Mouse (Mus musculus) CD4-positive, CD25-positive, alpha-beta regulatory T cell (primary cell): ENCODE measurements around the gene Acrbp. TPM values are rescaled to one million over a fixed set of nuclear protein-coding genes. Genes with fewer than 3 reads are reported as not detected.

ENCODE experiments used
- polyA plus RNA-seq: library from polyadenylated mRNA; unstranded; fragments of 100-300 nt; shearing (Covaris generic); gene quantifications from one replicate; pipeline ENCODE4 v1.2.1, GENCODE M21; 2017

Gene Acrbp
- 18.6 TPM for polyA plus RNA-seq

DNA sequence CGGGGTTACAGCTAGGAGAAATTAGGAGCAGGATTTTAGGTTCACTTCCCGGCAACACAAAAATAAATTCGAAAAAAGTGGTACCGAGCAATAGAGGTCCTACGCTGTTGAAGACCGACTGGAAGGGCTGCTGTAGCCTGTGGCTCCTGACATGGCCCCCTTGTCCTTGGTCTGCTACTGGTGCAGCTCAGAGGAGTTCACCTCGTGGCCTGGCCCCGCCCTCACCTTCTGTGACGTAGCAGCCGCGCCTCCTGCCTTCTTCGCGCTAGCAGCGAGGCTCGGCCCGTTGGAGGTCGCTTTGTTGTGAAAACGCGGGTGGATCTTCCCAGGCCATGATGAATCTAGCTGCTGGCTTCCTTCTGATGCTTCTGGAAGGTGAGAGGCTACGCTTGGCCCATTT is at the start of gene Acrbp:
Acrbp (plus strand) TSS at position 12 of the 400 bp plus-strand sequence.

DNA sequence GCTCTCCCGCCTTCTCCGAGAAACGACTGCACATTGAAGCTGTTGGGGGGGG is 40.5 kb upstream of the Acrbp start, which contains the start of gene Zfp384:
Zfp384 (plus strand) TSS at position 17 of the 52 bp plus-strand sequence.

DNA sequence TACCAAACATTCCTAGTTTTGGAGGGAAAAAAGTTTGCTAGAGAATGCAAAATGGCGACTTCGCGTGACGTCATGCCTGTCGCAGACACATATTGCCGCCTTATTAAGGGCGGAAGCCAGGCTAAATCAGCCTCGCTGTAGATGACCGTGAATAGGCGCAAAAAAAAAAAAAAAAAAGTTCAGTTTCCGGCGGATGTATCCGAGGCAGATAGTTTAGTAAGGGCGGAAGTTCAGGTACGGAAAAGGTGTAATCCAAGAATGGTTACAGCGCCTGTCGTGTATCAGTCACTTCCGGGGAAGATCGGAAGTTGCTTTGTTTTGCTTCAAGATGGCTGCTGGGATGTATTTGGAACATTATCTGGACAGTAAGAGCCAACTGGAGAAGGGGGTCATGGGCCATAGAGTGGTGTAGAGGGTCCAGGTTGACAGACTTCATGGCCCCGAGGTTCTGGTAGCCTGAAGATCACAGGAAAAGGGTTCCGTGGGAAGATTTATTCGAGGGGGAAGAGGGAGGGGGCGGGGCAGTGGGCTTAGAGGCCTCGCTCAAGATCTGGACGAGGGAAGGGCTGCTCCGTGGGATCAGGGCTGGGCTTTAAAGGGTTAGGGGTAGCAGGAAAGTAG is 9.8 kb upstream of the Acrbp start, which contains the start of gene Ing4:
Ing4 (plus strand) TSS at position 228 of the 621 bp plus-strand sequence.

DNA sequence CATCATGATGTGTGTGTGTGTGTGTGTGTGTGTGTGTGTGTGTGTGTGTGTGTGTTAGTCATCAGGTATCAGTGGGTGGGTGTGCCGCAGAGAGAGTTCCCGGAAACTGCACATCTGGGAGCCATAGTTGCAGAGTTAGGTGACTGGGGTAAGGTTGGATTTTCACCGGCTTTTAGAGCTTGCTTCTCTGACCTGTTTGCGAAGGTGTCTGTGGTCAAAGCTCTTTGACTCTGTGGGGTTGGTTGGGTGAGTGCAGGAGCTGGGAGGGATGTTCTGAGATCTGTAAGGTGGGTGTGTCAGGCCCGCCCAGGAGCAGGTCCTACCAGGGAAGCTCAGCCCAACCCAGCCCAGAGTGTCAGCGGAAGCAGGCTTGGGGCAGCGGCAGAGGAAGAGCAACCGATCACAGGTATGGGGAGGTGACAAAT is 18.1 kb downstream of the Acrbp start, which contains the start of gene Lpar5:
Lpar5 (plus strand) TSS at position 350 of the 425 bp plus-strand sequence.

DNA sequence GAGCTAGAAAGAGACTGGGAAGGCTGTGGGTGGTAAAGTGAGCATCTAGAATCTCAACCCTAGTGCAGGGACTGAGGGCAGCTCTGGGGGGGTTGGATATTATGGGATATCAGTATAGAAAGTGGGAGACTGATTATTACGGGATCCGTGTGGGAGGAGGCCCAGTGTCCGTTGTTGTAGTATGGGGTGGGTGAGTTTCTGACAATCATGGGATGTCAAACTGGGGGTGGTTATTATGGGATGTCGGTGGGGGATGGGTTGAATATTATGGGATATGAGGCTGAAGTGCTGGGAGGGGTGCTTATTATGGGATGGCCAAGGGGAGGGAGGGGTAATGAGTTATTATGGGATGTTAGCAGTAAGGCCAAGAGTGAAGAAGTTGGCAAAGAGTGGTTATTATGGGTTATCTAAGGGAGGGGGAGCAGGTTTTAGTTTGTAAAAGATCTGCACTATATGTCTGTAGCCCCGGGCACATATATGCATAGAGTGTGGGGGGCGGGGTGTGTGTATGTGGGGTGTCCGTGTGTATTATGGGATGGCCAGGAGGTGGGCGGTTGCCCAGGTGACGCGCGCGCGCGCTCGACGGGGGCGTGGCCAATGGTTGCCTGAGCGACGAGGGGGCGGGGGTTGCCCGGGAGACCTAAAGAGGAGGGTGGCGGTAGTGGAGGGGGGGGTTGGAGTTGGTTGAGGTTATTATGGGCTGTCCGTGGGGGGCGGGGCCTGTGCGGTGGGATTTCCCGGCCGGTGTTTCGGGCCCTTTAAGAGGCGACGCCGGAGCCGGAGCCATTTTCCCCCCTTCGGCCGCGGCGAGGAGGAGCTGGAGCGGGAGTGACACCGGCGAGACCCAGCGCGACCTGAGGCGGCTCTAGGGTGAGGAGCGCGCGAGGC is 46.1 kb downstream of the Acrbp start, which contains the start of gene Chd4:
Chd4 (plus strand) TSS at position 591 of the 888 bp plus-strand sequence.

Other genes starting within 250 kb of the Acrbp start
- gene Spsb2, start 241.0 kb upstream of the Acrbp start, polyA plus RNA-seq: 2.7 TPM
- gene Tpi1, start 235.4 kb upstream of the Acrbp start, polyA plus RNA-seq: 94.6 TPM
- gene Usp5, start 220.2 kb upstream of the Acrbp start, polyA plus RNA-seq: 116 TPM
- gene Cdca3, start 220.1 kb upstream of the Acrbp start, polyA plus RNA-seq: 6.9 TPM
- not detected for gene Gnb3, start 209.4 kb upstream of the Acrbp start, polyA plus RNA-seq
- gene P3h3, start 191.9 kb upstream of the Acrbp start, polyA plus RNA-seq: 0.20 TPM
- 0.38 TPM for gene Gpr162, start 185.7 kb upstream of the Acrbp start, polyA plus RNA-seq
- gene Cd4, start 161.5 kb upstream of the Acrbp start, polyA plus RNA-seq: 401 TPM
- gene Lag3, start 138.0 kb upstream of the Acrbp start, polyA plus RNA-seq: 3.4 TPM
- gene Ptms, start 129.6 kb upstream of the Acrbp start, polyA plus RNA-seq: 36.6 TPM
- gene Mlf2, start 118.3 kb upstream of the Acrbp start, polyA plus RNA-seq: 200 TPM
- gene Cops7a, start 84.2 kb upstream of the Acrbp start, polyA plus RNA-seq: 84.6 TPM
- gene Pianp, start 53.0 kb upstream of the Acrbp start, polyA plus RNA-seq: 0.48 TPM
- 73.2 TPM for gene Zfp384, start 40.5 kb upstream of the Acrbp start, polyA plus RNA-seq
- 98.8 TPM for gene Ing4, start 9.9 kb upstream of the Acrbp start, polyA plus RNA-seq
- gene Lpar5, start 18.2 kb downstream of the Acrbp start, polyA plus RNA-seq: 22.7 TPM
- 61.1 TPM for gene Chd4, start 46.3 kb downstream of the Acrbp start, polyA plus RNA-seq
- 54.0 TPM for gene Nop2, start 82.2 kb downstream of the Acrbp start, polyA plus RNA-seq
- 24.0 TPM for gene Iffo1, start 95.6 kb downstream of the Acrbp start, polyA plus RNA-seq
- 231 TPM for gene Gapdh, start 116.8 kb downstream of the Acrbp start, polyA plus RNA-seq
- gene Ncapd2, start 142.0 kb downstream of the Acrbp start, polyA plus RNA-seq: 23.5 TPM
- gene Mrpl51, start 142.1 kb downstream of the Acrbp start, polyA plus RNA-seq: 89.7 TPM
- gene Vamp1, start 165.9 kb downstream of the Acrbp start, polyA plus RNA-seq: 56.3 TPM
- 105 TPM for gene Tapbpl, start 182.2 kb downstream of the Acrbp start, polyA plus RNA-seq
- gene Cd27, start 187.3 kb downstream of the Acrbp start, polyA plus RNA-seq: 602 TPM
- gene Tuba3a, start 236.4 kb downstream of the Acrbp start, polyA plus RNA-seq: 1.3 TPM